Mouse (Mus musculus): ENCODE results near the gene Slc5a6.

GRCm38 (mm10) chr5:31046416-31046815 is 2.3 kb downstream of the Slc5a6 start:
- TF ChIP-seq TAL1 (IDR thresholded peaks at IDR 0.05; ENCODE audit: low read length) (no peak), GATA1 (IDR thresholded peaks at IDR 0.05; ENCODE audit: low read length) (no peak)
